Mouse (Mus musculus): ENCODE measurements around the gene Usp37. TPM values are rescaled to one million over a fixed set of nuclear protein-coding genes. Genes with fewer than 3 reads are reported as not detected.
"Not testable (repeated sequence)": the region's sequence is repeated elsewhere in the genome, so short reads cannot be mapped to it uniquely, and the experiment has no call there.

The Usp37 gene
- polyA plus RNA-seq, 1 experiment from 2014 or later = 9.1 TPM

DNA sequence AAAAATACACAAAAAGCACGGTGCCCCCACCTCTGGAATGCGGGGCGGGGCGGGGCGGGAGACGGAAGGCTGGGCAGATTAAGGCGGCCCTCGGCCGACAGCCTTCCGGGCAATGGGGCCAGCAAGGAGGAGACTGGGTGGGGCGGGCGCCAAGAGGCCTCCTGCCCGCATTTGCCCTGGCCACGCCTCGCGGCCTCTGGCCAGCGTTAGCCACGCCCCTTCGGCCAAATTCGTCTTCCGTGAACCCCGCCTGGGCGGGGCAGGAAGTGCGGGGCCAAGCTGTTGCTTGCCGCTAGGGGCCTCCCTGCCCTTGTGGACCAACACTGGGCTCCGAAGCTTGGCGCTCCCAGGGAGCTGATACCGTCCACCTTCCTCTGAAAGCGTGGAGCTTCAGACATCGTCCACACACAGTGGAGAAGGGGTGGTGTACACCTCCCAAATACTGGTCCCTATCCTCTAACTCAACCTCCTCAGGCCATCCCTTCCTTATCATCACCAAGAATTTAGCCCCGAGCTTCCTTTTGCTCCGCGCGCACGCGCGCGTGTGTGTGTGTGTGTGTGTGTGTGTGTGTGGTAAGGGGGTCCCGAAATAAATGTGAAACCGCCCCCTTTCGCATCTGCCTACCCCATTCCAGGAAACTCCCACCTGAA, 146.7 kb downstream of the Usp37 start:
- Histone ChIP-seq H3K4me3 (ENCODE audit: low read depth, low read length) (peak overlapping the region; percentile 45), H3K36me3 (ENCODE audit: insufficient read depth, low read length) (no peaks in the 10 kb centered on the region; the same call in 1 of the 2 replicates), H3K27me3 (replicated peaks; ENCODE audit: insufficient read depth, low read length) (no peaks in the 10 kb centered on the region), H3K4me2 (replicated peaks; ENCODE audit: low read depth, low read length) (peak overlapping the region; percentile 83), H3K9me3 (ENCODE audit: low read length) (no peaks in the 10 kb centered on the region), H3K9ac (replicated peaks; ENCODE audit: low read depth) (peak overlapping the region; percentile 54), H3K4me1 (ENCODE audit: insufficient read depth, low read depth, low read length) (peaks cover 6% of the 10 kb centered on the region; the same call in 1 of the 2 replicates), H3K27ac (ENCODE audit: low read length) (peak overlapping the region; percentile 84)
- TF ChIP-seq CTCF (IDR thresholded peaks at IDR 0.05) (peak; percentile 95), EP300 (IDR thresholded peaks at IDR 0.05) (peak; percentile 73)
- peak; percentile 95 for ATAC-seq
- WGBS = under 1% methylated on average over 32 of the region's 41 CpGs
- DNase-seq (ENCODE audit: low spot score) = peak; percentile 100

DNA sequence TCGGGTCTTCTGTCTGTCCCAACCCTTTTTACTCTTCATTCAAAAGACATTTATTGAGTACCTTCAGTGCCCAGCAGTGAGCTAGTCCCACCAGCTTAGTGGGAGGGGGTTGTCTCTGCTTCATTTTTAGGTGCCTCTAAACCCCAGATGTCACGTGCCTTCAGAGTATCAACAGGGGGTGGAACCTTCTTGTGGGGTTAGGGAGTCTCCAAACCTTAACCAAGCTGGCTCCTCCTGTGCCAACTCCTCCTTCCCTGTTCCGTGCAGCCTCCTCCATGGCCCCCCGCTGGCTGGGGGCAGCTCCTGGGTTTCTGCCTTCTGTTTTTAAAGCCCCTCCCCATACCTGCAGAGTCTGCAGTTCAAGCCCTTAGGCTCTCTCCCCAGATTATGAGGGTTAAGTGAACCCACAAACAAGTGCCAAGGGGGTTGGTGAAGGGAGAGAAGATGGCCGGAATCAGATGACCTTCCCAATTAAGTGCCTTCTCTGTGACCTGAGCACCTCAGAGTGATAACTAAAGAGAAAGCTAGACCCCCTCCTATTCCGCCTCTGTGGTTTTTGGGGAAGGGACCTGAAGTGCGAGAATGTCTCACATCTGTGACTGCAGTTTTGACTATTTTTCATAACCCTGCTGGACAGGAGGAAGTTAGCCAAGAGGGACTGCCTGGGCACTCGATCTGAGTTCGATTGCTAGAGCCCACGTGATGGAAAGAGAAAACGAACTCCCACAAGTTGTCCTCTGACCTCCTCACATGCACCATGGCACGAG, 147.4 kb downstream of the Usp37 start:
- not testable (repeated sequence) for H3K27me3 ChIP-seq (replicated peaks; ENCODE audit: insufficient read depth, low read length); H3K9ac ChIP-seq (replicated peaks; ENCODE audit: low read depth); DNase-seq (ENCODE audit: low spot score); H3K9me3 ChIP-seq (ENCODE audit: low read length); H3K4me1 ChIP-seq (ENCODE audit: insufficient read depth, low read depth, low read length); H3K36me3 ChIP-seq (ENCODE audit: insufficient read depth, low read length); ATAC-seq
- Histone ChIP-seq H3K27ac (ENCODE audit: low read length) (peak overlapping the region; percentile 84), H3K4me3 (ENCODE audit: low read depth, low read length) (peak overlapping the region; percentile 45; the same call in 1 of the 2 replicates), H3K4me2 (replicated peaks; ENCODE audit: low read depth, low read length) (peak overlapping the region; percentile 83)
- 3% methylated on average over 11 of the region's 12 CpGs for WGBS

- Histone ChIP-seq H3K9me3 (ENCODE audit: low read length) (no peaks in the 10 kb centered on the region), H3K4me1 (ENCODE audit: insufficient read depth, low read depth, low read length) (peaks cover 6% of the 10 kb centered on the region; the same call in 1 of the 2 replicates), H3K27me3 (replicated peaks; ENCODE audit: insufficient read depth, low read length) (no peaks in the 10 kb centered on the region), H3K4me3 (ENCODE audit: low read depth, low read length) (no peak overlapping the region), H3K27ac (ENCODE audit: low read length) (no peak overlapping the region), H3K4me2 (replicated peaks; ENCODE audit: low read depth, low read length) (no peak overlapping the region), H3K9ac (replicated peaks; ENCODE audit: low read depth) (no peak overlapping the region), H3K36me3 (ENCODE audit: insufficient read depth, low read length) (no peaks in the 10 kb centered on the region; the same call in 1 of the 2 replicates)
- TF ChIP-seq EP300 (IDR thresholded peaks at IDR 0.05) (no peak), CTCF (IDR thresholded peaks at IDR 0.05) (no peak)
- DNase-seq (ENCODE audit: low spot score) = no peak
- 87% methylated on average over 11 of the region's 13 CpGs for WGBS
- no peak for ATAC-seq
Observed at GRCm38 (mm10) chr1:74395290-74395689, 148.8 kb downstream of the Usp37 start.

- 94% methylated on average over 15 of the region's 15 CpGs for WGBS
- no peak overlapping the region for H3K27ac ChIP-seq (ENCODE audit: low read length)
- H3K9me3 ChIP-seq (ENCODE audit: low read length) = no peaks in the 10 kb centered on the region
- ATAC-seq (no peak), DNase-seq (ENCODE audit: low spot score) (no peak)
- no peak for TF ChIP-seq CTCF (IDR thresholded peaks at IDR 0.05)
- H3K4me3 ChIP-seq (ENCODE audit: low read depth, low read length) = no peak overlapping the region
- H3K27me3 ChIP-seq (replicated peaks; ENCODE audit: insufficient read depth, low read length) = no peaks in the 10 kb centered on the region
- H3K36me3 ChIP-seq (ENCODE audit: insufficient read depth, low read length) = no peaks in the 10 kb centered on the region; the same call in 1 of the 2 replicates
- H3K4me2 ChIP-seq (replicated peaks; ENCODE audit: low read depth, low read length) = no peak overlapping the region
- H3K4me1 ChIP-seq (ENCODE audit: insufficient read depth, low read depth, low read length) = peaks cover 9% of the 10 kb centered on the region; the same call in 1 of the 2 replicates
- no peak overlapping the region for H3K9ac ChIP-seq (replicated peaks; ENCODE audit: low read depth)
Observed at GRCm38 (mm10) chr1:74394858-74395257, 149.2 kb downstream of the Usp37 start.

DNA sequence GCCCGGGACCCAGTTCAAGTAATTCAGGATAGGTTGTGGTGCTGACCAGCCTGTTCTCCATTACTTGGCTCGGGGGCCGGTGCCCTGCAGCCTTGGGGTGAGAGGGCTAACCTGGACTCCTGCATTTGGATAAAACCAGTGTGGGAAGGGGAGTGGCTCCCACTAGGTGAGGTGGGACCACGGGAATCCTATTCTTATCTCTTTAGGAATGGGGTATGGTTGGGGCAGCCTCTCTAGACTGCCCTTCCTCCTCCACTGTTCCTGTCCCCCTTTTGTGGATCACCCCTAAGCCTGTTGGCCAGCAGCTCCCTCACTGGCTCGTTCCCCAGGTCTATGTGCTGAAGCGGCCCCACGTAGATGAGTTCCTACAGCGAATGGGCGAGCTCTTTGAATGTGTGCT, 149.8 kb downstream of the Usp37 start:
- no peak overlapping the region for H3K9ac ChIP-seq (replicated peaks; ENCODE audit: low read depth)
- H3K4me3 ChIP-seq (ENCODE audit: low read depth, low read length) = no peak overlapping the region
- H3K9me3 ChIP-seq (ENCODE audit: low read length) = no peaks in the 10 kb centered on the region
- DNase-seq (ENCODE audit: low spot score) (no peak), ATAC-seq (no peak)
- WGBS = 87% methylated on average over 9 of the region's 9 CpGs
- H3K4me1 ChIP-seq (ENCODE audit: insufficient read depth, low read depth, low read length) = peaks cover 9% of the 10 kb centered on the region; the same call in 1 of the 2 replicates
- no peaks in the 10 kb centered on the region; the same call in 1 of the 2 replicates for H3K36me3 ChIP-seq (ENCODE audit: insufficient read depth, low read length)
- H3K4me2 ChIP-seq (replicated peaks; ENCODE audit: low read depth, low read length) = no peak overlapping the region
- H3K27me3 ChIP-seq (replicated peaks; ENCODE audit: insufficient read depth, low read length) = no peaks in the 10 kb centered on the region
- H3K27ac ChIP-seq (ENCODE audit: low read length) = no peak overlapping the region
- TF ChIP-seq EP300 (IDR thresholded peaks at IDR 0.05) (no peak), CTCF (IDR thresholded peaks at IDR 0.05) (no peak)

DNA sequence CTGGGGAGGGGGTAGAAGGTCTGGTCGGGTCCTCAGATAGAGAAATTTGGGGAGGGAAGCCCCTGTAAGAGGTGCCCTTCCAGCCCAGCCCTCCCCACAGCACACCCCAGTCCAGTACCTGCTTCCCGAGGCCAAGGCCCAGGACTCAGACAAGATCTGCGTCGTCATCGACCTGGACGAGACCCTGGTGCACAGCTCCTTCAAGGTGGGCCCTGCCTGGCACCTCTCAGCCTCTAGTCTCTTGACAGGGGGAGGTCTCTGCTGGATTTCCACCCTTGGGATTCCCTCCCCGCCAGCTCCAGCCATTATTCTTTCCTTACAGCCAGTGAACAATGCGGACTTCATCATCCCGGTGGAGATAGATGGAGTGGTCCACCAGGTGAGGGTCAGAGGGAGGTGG, 150.4 kb downstream of the Usp37 start:
- H3K4me3 ChIP-seq (ENCODE audit: low read depth, low read length) = no peak overlapping the region
- H3K36me3 ChIP-seq (ENCODE audit: insufficient read depth, low read length) = no peaks in the 10 kb centered on the region; the same call in 1 of the 2 replicates
- ATAC-seq = no peak
- H3K27me3 ChIP-seq (replicated peaks; ENCODE audit: insufficient read depth, low read length) = no peaks in the 10 kb centered on the region
- H3K9ac ChIP-seq (replicated peaks; ENCODE audit: low read depth) = no peak overlapping the region
- H3K4me1 ChIP-seq (ENCODE audit: insufficient read depth, low read depth, low read length) = peaks cover 9% of the 10 kb centered on the region; the same call in 1 of the 2 replicates
- 84% methylated on average over 9 of the region's 9 CpGs for WGBS
- DNase-seq (ENCODE audit: low spot score) = no peak
- TF ChIP-seq CTCF (IDR thresholded peaks at IDR 0.05) = no peak
- no peak for TF ChIP-seq EP300 (IDR thresholded peaks at IDR 0.05)
- H3K4me2 ChIP-seq (replicated peaks; ENCODE audit: low read depth, low read length) = no peak overlapping the region; the same call in 1 of the 2 replicates
- H3K9me3 ChIP-seq (ENCODE audit: low read length) = no peaks in the 10 kb centered on the region
- no peak overlapping the region for H3K27ac ChIP-seq (ENCODE audit: low read length)

Data from lung, postnatal 0 days (tissue).